Mouse (Mus musculus): ENCODE data around the gene Ppp2r5e.

DNA sequence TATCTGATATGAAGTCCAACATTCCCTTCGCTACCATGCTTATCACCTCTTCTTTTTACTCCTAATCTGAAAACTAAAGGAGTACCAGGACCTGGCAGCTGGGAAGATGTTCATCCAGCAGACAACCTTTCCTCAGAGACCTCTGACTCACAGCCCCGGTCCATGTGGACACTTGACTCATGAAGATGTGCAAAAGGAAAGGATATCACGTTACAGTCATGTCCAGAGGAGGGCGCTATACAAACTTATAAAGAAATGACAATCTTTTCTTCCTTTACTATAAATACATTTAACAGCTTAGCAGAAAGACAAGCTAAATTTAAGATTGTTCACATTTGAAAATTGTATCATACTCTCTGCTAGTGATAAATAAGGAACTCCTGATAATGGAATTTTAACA, 143.0 kb downstream of the Ppp2r5e start:
- TF ChIP-seq POLR2A (IDR thresholded peaks at IDR 0.05; ENCODE audit: extremely low read depth, insufficient read depth, low read length): no peak
- TF ChIP-seq CTCF (IDR thresholded peaks at IDR 0.05; ENCODE audit: extremely low read depth, insufficient read depth, low read length): 0 out of 2 replicates have a peak, but pooled peaks have one; percentile 2
